Mouse (Mus musculus) erythroblast, embryonic 14.5 days (primary cell): Measurements from ENCODE around the gene Arsg.

Experiments
- GATA1 ChIP-seq: IDR thresholded peaks from 2 replicates; pipeline ENCODE4 v1.6.1; 2012; ENCODE audit warnings: low read length, inconsistent platforms, mixed read lengths
- TAL1 ChIP-seq: IDR thresholded peaks from 3 replicates; pipeline ENCODE4 v1.6.1; 2012; ENCODE audit warnings: low read length, inconsistent platforms, mixed read lengths

DNA sequence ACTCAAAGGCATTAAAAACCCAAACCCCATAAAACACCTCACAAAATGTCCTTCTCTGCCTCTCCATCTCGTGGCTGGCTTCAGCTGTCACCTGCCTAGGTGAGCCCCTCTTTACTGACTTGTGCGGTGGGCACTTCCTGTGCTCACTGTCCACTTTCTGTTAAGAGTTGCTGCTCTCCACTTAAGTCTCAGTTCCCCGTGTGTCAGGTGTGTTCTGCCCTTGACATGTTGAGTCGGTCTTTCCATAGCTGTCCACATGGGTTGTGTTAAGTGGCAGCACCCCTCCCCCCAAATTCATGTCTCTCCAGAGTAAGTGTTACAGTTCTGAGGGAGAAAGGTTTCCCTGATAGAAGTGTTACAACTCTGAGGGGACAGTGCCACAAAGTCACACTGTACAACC is 18.7 kb downstream of the Arsg start:
- TF ChIP-seq TAL1 (no peak), GATA1 (no peak)
